Mouse (Mus musculus): ENCODE results near the gene Foxr1. TPM values are rescaled to one million over a fixed set of nuclear protein-coding genes. Genes with fewer than 3 reads are reported as not detected.

Foxr1 gene
- total and polyA plus RNA-seq, 2 experiments from 2014 or later, result not detected

DNA sequence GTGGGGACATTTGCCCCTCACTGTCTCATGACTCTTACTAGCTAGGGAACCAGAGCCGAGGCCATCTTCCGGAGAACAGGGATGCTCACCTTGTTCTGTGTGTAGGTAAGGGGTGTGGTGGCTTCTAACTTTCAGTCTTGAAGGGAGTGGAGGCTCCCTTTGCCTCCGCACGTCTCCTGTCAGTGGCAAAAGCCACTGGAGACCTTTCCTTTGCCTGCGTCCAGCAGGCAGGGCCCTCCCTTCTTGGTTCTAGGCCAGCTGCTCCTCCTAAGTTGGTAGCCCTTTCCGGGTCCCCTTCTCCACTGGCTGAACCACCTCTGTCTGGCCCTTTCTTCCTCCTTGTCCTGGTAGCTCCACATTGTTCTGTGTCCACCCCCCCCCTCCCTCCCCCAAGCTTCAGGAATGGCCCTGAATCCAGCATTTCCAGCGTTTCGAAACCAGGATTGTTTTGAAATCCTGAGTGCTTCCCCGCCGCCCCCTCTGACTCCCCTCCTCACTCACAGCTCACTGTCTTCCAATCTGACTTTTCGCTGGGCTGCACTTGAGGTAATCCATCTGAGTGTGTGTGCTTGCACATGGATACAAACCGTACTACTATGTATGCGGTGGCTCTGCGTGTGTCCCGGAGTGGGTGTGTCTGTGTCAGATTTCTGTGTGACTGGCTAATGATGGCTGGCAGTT is 45.9 kb upstream of the Foxr1 start:
- no peak for ATAC-seq
- H3K4me3 ChIP-seq (ENCODE audit: low read depth, low read length), result peak overlapping the region; percentile 22
- H3K4me2 ChIP-seq (ENCODE audit: low read depth), result peak overlapping the region; percentile 93
- TF ChIP-seq CTCF (IDR thresholded peaks at IDR 0.05; ENCODE audit: low read depth), result no peak
- H3K9me3 ChIP-seq (ENCODE audit: low read length), result no peaks in the 10 kb centered on the region
- 0 out of 2 replicates have a peak, but pooled peaks cover 3% of the 10 kb centered on the region for H3K36me3 ChIP-seq (ENCODE audit: insufficient read depth)
- 0 out of 2 replicates have a peak overlapping the region, but pooled peaks have one; percentile 66 for H3K27ac ChIP-seq (ENCODE audit: low read depth, low read length)
- no peak overlapping the region for H3K9ac ChIP-seq
- DNase-seq, result no peak
- H3K27me3 ChIP-seq (ENCODE audit: insufficient read depth, low read length), result no peaks in the 10 kb centered on the region
- peaks cover 51% of the 10 kb centered on the region for H3K4me1 ChIP-seq (ENCODE audit: insufficient read depth)
- 9% methylated on average over 15 of the region's 15 CpGs for WGBS

DNA sequence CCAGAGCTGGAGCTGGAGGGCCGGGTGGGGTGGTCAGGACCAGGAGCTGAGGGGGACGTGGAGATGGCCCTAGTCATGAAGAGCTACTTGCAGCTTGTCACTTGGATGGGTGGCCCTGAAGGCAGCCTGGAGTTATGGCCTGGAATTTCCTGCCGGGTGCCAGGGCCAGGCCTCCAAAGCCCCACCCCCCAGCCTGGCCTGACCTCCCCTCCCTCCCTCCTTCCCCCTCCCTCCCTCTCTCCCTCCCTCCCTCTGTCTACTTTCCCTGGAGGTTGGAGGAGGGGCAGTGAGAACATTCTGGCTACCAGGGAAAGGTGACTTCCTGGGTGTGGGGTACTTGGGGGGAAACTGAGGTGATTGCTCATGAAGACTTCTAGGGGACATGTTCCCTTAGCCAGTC is 45.4 kb upstream of the Foxr1 start:
- peak overlapping the region; percentile 93 for H3K4me2 ChIP-seq (ENCODE audit: low read depth)
- ATAC-seq (no peak), DNase-seq (no peak)
- H3K4me3 ChIP-seq (ENCODE audit: low read depth, low read length), result peak overlapping the region; percentile 22; the same call in 1 of the 2 replicates
- no peak overlapping the region for H3K27ac ChIP-seq (ENCODE audit: low read depth, low read length)
- 8% methylated on average over 3 of the region's 3 CpGs for WGBS
- H3K9me3 ChIP-seq (ENCODE audit: low read length), result no peaks in the 10 kb centered on the region
- H3K36me3 ChIP-seq (ENCODE audit: insufficient read depth), result 0 out of 2 replicates have a peak, but pooled peaks cover under 1% of the 10 kb centered on the region
- no peak for TF ChIP-seq CTCF (IDR thresholded peaks at IDR 0.05; ENCODE audit: low read depth)
- no peak overlapping the region for H3K9ac ChIP-seq
- H3K4me1 ChIP-seq (ENCODE audit: insufficient read depth), result peaks cover 51% of the 10 kb centered on the region
- H3K27me3 ChIP-seq (ENCODE audit: insufficient read depth, low read length), result no peaks in the 10 kb centered on the region

GRCm38 (mm10) chr9:44485516-44486161 is 44.7 kb upstream of the Foxr1 start:
- WGBS, result 17% methylated on average over 14 of the region's 14 CpGs
- H3K4me3 ChIP-seq (ENCODE audit: low read depth, low read length), result peak overlapping the region; percentile 95
- no peaks in the 10 kb centered on the region for H3K27me3 ChIP-seq (ENCODE audit: insufficient read depth, low read length)
- TF ChIP-seq CTCF (IDR thresholded peaks at IDR 0.05; ENCODE audit: low read depth), result no peak; the same call in 1 of the 2 replicates
- DNase-seq (no peak), ATAC-seq (no peak)
- no peak overlapping the region for H3K27ac ChIP-seq (ENCODE audit: low read depth, low read length)
- H3K4me2 ChIP-seq (ENCODE audit: low read depth), result peak overlapping the region; percentile 93
- no peaks in the 10 kb centered on the region for H3K9me3 ChIP-seq (ENCODE audit: low read length)
- H3K4me1 ChIP-seq (ENCODE audit: insufficient read depth), result peaks cover 51% of the 10 kb centered on the region
- peak overlapping the region; percentile 39 for H3K9ac ChIP-seq
- no peaks in the 10 kb centered on the region for H3K36me3 ChIP-seq (ENCODE audit: insufficient read depth)

GRCm38 (mm10) chr9:44485105-44485515 is 44.2 kb upstream of the Foxr1 start:
- Histone ChIP-seq H3K27ac (ENCODE audit: low read depth, low read length) (no peak overlapping the region), H3K27me3 (ENCODE audit: insufficient read depth, low read length) (no peaks in the 10 kb centered on the region), H3K4me3 (ENCODE audit: low read depth, low read length) (peak overlapping the region; percentile 95), H3K9me3 (ENCODE audit: low read length) (no peaks in the 10 kb centered on the region), H3K9ac (peak overlapping the region; percentile 39), H3K4me2 (ENCODE audit: low read depth) (peak overlapping the region; percentile 93), H3K4me1 (ENCODE audit: insufficient read depth) (peaks cover 54% of the 10 kb centered on the region), H3K36me3 (ENCODE audit: insufficient read depth) (no peaks in the 10 kb centered on the region)
- DNase-seq (no peak), ATAC-seq (no peak)
- 26% methylated on average over 6 of the region's 6 CpGs for WGBS
- no peak for TF ChIP-seq CTCF (IDR thresholded peaks at IDR 0.05; ENCODE audit: low read depth)

DNA sequence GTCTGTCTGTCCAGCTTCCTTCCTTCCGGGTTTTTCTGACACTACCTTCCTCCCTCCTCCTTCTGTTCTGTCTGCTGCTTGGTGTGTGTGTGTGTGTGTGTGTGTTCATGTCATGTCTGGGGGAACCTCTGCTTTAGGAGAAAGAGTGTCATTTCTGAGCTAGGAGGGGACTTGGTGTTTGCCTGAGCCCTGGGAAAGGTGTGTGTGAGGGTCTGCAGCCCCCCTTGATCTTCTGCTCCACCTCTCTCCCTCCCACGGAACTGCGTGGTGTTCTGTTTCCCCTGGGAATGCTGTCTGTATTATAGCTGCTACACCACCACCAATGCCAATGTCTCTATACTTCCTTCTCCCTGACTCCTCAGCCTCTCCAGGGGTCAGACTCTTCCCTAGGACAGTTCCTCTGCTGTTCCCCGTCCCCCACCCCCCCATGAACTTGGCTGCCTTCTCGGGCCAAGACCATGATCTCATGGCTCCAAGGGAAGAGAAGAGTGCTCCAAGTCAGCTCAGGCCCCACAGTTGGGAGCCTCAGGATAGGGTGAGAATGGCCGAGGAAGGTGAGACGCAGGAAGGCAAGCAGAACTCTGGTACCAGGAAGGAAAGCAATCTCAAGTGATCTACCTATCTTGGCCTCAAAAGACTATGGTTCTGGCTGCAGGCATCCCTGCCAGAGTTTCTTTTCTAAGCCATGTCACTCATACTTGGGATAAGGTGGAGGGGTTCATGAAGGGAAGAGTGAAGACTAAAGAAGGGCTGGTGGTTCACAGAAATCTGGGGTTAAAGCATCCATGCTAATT is 43.6 kb upstream of the Foxr1 start:
- ATAC-seq, result no peak
- Histone ChIP-seq H3K9ac (peak overlapping the region; percentile 97), H3K27ac (ENCODE audit: low read depth, low read length) (no peak overlapping the region), H3K4me1 (ENCODE audit: insufficient read depth) (peaks cover 49% of the 10 kb centered on the region), H3K4me3 (ENCODE audit: low read depth, low read length) (peak overlapping the region; percentile 95), H3K36me3 (ENCODE audit: insufficient read depth) (no peaks in the 10 kb centered on the region), H3K9me3 (ENCODE audit: low read length) (no peaks in the 10 kb centered on the region), H3K27me3 (ENCODE audit: insufficient read depth, low read length) (no peaks in the 10 kb centered on the region), H3K4me2 (ENCODE audit: low read depth) (peak overlapping the region; percentile 93)
- no peak for DNase-seq
- WGBS, result 23% methylated on average over 7 of the region's 7 CpGs
- no peak for TF ChIP-seq CTCF (IDR thresholded peaks at IDR 0.05; ENCODE audit: low read depth)

- DNase-seq, result peak; percentile 77
- peak overlapping the region; percentile 97 for H3K27ac ChIP-seq (ENCODE audit: low read depth, low read length)
- H3K36me3 ChIP-seq (ENCODE audit: insufficient read depth), result no peaks in the 10 kb centered on the region
- 0 out of 2 replicates have a peak, but pooled peaks have one; percentile 7 for TF ChIP-seq CTCF (IDR thresholded peaks at IDR 0.05; ENCODE audit: low read depth)
- peak; percentile 14; the same call in 1 of the 2 replicates for ATAC-seq
- no peaks in the 10 kb centered on the region for H3K27me3 ChIP-seq (ENCODE audit: insufficient read depth, low read length)
- H3K9me3 ChIP-seq (ENCODE audit: low read length), result no peaks in the 10 kb centered on the region
- H3K4me2 ChIP-seq (ENCODE audit: low read depth), result peak overlapping the region; percentile 93
- under 1% methylated on average over 12 of the region's 12 CpGs for WGBS
- peaks cover 39% of the 10 kb centered on the region for H3K4me1 ChIP-seq (ENCODE audit: insufficient read depth)
- H3K4me3 ChIP-seq (ENCODE audit: low read depth, low read length), result peak overlapping the region; percentile 95
- H3K9ac ChIP-seq, result peak overlapping the region; percentile 97
These were observed 42.6 kb upstream of the Foxr1 start for GRCm38 (mm10) chr9:44483510-44484044.
